Mouse (Mus musculus) liver, postnatal 0 days (tissue): ENCODE measurements around the gene Rrnad1. TPM values are rescaled to one million over a fixed set of nuclear protein-coding genes. Genes with fewer than 3 reads are reported as not detected.
"Not testable (repeated sequence)": the region's sequence is repeated elsewhere in the genome, so short reads cannot be mapped to it uniquely, and the experiment has no call there.

Experiments used
- ATAC-seq: fragments of 200-750 bp; cut with Nextera tagmentation; 2 replicates; pipeline ENCODE4 v1.8.0; 2017; ENCODE audit warnings: mild to moderate bottlenecking, moderate library complexity
- DNase-seq: peaks from one replicate; pipeline ENCODE4 v3.0.0-alpha.2; 2016
- H3K27ac ChIP-seq: fragments of 300-500 bp; sonication (generic); 2 replicates; pipeline ENCODE4 v1.5.1; 2014; ENCODE audit warnings: antibody characterized with exemption, moderate library complexity, mild to moderate bottlenecking, low read depth
- H3K27me3 ChIP-seq: fragments of 300-500 bp; sonication (generic); 2 replicates; pipeline ENCODE4 v1.6.1; 2014; ENCODE audit warnings: low read length, control low read depth, mixed read lengths; ENCODE audit not compliant: insufficient read depth
- H3K36me3 ChIP-seq: fragments of 300-500 bp; sonication (generic); replicated peaks from 2 replicates; pipeline ENCODE4 v1.6.1; 2014; ENCODE audit warnings: mild to moderate bottlenecking, control low read depth, low read length, moderate library complexity, mixed read lengths; ENCODE audit not compliant: insufficient read depth
- H3K4me1 ChIP-seq: fragments of 300-500 bp; sonication (generic); 2 replicates; pipeline ENCODE4 v1.6.1; 2014; ENCODE audit warnings: antibody characterized with exemption, mild to moderate bottlenecking, control low read depth; ENCODE audit not compliant: insufficient read depth
- H3K4me2 ChIP-seq: fragments of 300-500 bp; sonication (generic); 2 replicates; pipeline ENCODE4 v1.6.1; 2014; ENCODE audit warnings: low read depth, mild to moderate bottlenecking, low read length, moderate library complexity, mixed read lengths
- H3K4me3 ChIP-seq: fragments of 300-500 bp; sonication (generic); 2 replicates; pipeline ENCODE4 v1.5.1; 2014; ENCODE audit warnings: low read depth, low read length
- H3K9ac ChIP-seq: fragments of 300-500 bp; sonication (generic); replicated peaks from 2 replicates; pipeline ENCODE4 v1.6.1; 2014; ENCODE audit warnings: mild to moderate bottlenecking, moderate library complexity
- H3K9me3 ChIP-seq: fragments of 300-500 bp; sonication (generic); 2 replicates; pipeline ENCODE4 v1.6.1; 2016; ENCODE audit warnings: mild to moderate bottlenecking, control low read depth, low read length, mixed read lengths
- CTCF ChIP-seq: sonication (generic); IDR thresholded peaks from 2 replicates; pipeline ENCODE4 v1.5.1; 2016; ENCODE audit warnings: antibody characterized with exemption, low read depth
- EP300 ChIP-seq: IDR thresholded peaks from 2 replicates; pipeline ENCODE4 v1.6.1; 2016; ENCODE audit warnings: antibody characterized with exemption, low read depth, mild to moderate bottlenecking
- WGBS: fragments of 180-500 bp; shearing (Covaris S2); extraction: QIAGEN DNeasy Blood & Tissue Kit; methylation state at CpG from one replicate; pipeline ENCODE4 v1.1.7; 2014; ENCODE audit not compliant: insufficient replicate concordance; 5-methylcytosine and 5-hydroxymethylcytosine counted together
- polyA plus RNA-seq: library from polyadenylated mRNA; unstranded; fragments of >200 nt; fragmentation: Nextera tagmentation; extraction: Ambion mirVana; gene quantifications from 2 replicates; pipeline ENCODE4 v1.2.1, GENCODE M21; 2015

Rrnad1 gene
- polyA plus RNA-seq, 1 experiment from 2014 or later, result 4.3 TPM

- Histone ChIP-seq H3K27ac (no peak overlapping the region), H3K4me2 (no peak overlapping the region), H3K9me3 (no peaks in the 10 kb centered on the region), H3K9ac (no peak overlapping the region), H3K27me3 (no peaks in the 10 kb centered on the region), H3K4me3 (no peak overlapping the region), H3K4me1 (peaks cover 16% of the 10 kb centered on the region), H3K36me3 (no peaks in the 10 kb centered on the region)
- TF ChIP-seq EP300 (no peak), CTCF (no peak)
- no peak for DNase-seq
- 83% methylated on average over 3 of the region's 3 CpGs for WGBS
- ATAC-seq, result no peak
Measured at GRCm38 (mm10) chr3:87899776-87900175, 30.7 kb downstream of the Rrnad1 start.

DNA sequence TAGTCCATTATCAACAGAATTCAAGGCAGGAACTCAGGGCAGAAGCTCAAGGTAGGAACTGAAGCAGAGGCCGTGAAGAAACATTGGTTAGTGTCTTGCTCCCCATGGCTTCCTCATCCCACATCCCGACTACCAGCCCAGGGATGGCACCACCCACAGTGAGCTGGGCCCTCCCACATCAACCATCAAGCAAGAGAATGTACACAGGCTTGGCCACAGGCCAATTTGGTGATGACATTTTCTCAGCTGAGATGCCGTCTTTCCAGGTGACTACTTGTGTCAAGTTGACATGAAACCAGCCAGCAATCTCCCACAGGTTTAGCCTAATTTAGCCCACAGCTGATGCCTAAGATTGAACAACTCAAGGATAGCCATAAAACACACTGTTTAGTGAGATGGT is 31.3 kb downstream of the Rrnad1 start:
- DNase-seq (peak; percentile 45), ATAC-seq (no peak)
- Histone ChIP-seq H3K27ac (no peak overlapping the region), H3K4me2 (no peak overlapping the region), H3K27me3 (no peaks in the 10 kb centered on the region), H3K36me3 (no peaks in the 10 kb centered on the region), H3K9ac (no peak overlapping the region), H3K9me3 (no peaks in the 10 kb centered on the region), H3K4me3 (no peak overlapping the region), H3K4me1 (peaks cover 16% of the 10 kb centered on the region)
- TF ChIP-seq CTCF (no peak), EP300 (no peak)
- WGBS, result 76% methylated on average over 3 of the region's 3 CpGs

- no peaks in the 10 kb centered on the region for H3K36me3 ChIP-seq
- TF ChIP-seq EP300 (no peak), CTCF (no peak)
- no peak overlapping the region for H3K4me3 ChIP-seq
- DNase-seq (no peak), ATAC-seq (no peak)
- 0 out of 2 replicates have a peak, but pooled peaks cover 3% of the 10 kb centered on the region for H3K4me1 ChIP-seq
- WGBS, result 70% methylated on average over 3 of the region's 3 CpGs
- no peaks in the 10 kb centered on the region; the same call in 1 of the 2 replicates for H3K9me3 ChIP-seq
- H3K9ac ChIP-seq, result no peak overlapping the region
- no peaks in the 10 kb centered on the region for H3K27me3 ChIP-seq
- no peak overlapping the region for H3K4me2 ChIP-seq
- no peak overlapping the region for H3K27ac ChIP-seq
Measured at GRCm38 (mm10) chr3:87893367-87893905, 37.1 kb downstream of the Rrnad1 start.

DNA sequence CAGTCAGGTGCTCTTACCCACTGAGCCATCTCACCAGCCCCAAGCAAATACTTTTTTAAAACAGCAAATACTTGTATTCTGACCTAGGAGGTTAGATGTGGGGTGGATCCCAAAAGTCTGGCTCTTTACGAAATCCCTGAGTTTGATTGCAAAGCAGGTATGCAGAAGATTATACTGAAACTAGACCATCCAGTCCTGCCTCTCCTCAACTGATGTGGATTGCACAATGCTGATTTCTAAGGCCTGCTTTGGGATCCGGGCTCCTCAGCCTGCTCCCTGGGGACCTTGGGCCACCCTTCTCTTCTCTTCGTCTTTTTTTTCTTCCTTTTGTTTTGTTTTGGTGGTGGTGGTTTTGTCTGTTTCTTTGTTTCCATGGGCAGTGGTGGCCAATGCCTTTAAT is 39.0 kb downstream of the Rrnad1 start:
- no peak overlapping the region for H3K9ac ChIP-seq
- no peak overlapping the region for H3K4me3 ChIP-seq
- no peak overlapping the region for H3K4me2 ChIP-seq
- WGBS, result 70% methylated on average over 3 of the region's 3 CpGs
- ATAC-seq (no peak), DNase-seq (no peak)
- TF ChIP-seq CTCF (no peak), EP300 (no peak)
- no peaks in the 10 kb centered on the region; the same call in 1 of the 2 replicates for H3K9me3 ChIP-seq
- no peaks in the 10 kb centered on the region for H3K27me3 ChIP-seq
- H3K36me3 ChIP-seq, result no peaks in the 10 kb centered on the region
- H3K27ac ChIP-seq, result no peak overlapping the region
- 0 out of 2 replicates have a peak, but pooled peaks cover 3% of the 10 kb centered on the region for H3K4me1 ChIP-seq

- H3K4me2 ChIP-seq, H3K9ac ChIP-seq, H3K9me3 ChIP-seq, DNase-seq, ATAC-seq, H3K27ac ChIP-seq, H3K27me3 ChIP-seq, H3K36me3 ChIP-seq, H3K4me3 ChIP-seq: not testable (repeated sequence)
- peaks cover 19% of the 10 kb centered on the region for H3K4me1 ChIP-seq
- WGBS, result 70% methylated on average over 4 of the region's 4 CpGs
- TF ChIP-seq CTCF, result peak; percentile 51
Measured at GRCm38 (mm10) chr3:87887400-87887799, 43.1 kb downstream of the Rrnad1 start.

GRCm38 (mm10) chr3:87886416-87886815 is 44.1 kb downstream of the Rrnad1 start:
- Histone ChIP-seq H3K9me3 (no peaks in the 10 kb centered on the region; the same call in 1 of the 2 replicates), H3K4me3 (peak overlapping the region; percentile 91), H3K4me1 (peaks cover 19% of the 10 kb centered on the region), H3K27me3 (no peaks in the 10 kb centered on the region), H3K9ac (no peak overlapping the region), H3K27ac (0 out of 2 replicates have a peak overlapping the region, but pooled peaks have one; percentile 36), H3K4me2 (peak overlapping the region; percentile 81; the same call in 1 of the 2 replicates), H3K36me3 (no peaks in the 10 kb centered on the region)
- no peak for DNase-seq
- WGBS, result 87% methylated on average over 6 of the region's 6 CpGs
- no peak for ATAC-seq
- TF ChIP-seq CTCF (no peak), EP300 (no peak)

DNA sequence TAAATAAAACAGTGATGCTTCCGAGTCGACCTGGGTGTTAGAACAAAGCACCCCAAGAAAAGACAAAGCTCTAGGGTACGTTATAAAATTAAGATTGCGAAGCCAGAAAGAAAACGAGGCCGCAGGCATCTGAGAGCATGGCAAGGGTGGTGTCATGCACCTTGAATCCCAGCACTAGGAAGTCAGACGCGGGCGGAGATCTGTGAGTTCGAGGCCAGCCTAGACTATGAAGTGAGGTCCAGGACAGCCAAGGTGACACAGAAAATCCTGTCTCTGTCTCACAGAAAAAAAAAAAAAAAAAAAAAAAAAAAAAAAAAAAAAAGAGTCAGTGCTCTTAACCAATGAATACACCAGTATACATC is 44.5 kb downstream of the Rrnad1 start:
- WGBS, result 8% methylated on average over 10 of the region's 10 CpGs
- H3K4me2 ChIP-seq, result peak overlapping the region; percentile 81
- peak; percentile 44 for DNase-seq
- H3K36me3 ChIP-seq, result no peaks in the 10 kb centered on the region
- H3K4me3 ChIP-seq, result peak overlapping the region; percentile 91
- H3K27ac ChIP-seq, result peak overlapping the region; percentile 58; the same call in 1 of the 2 replicates
- no peaks in the 10 kb centered on the region for H3K27me3 ChIP-seq
- no peaks in the 10 kb centered on the region; the same call in 1 of the 2 replicates for H3K9me3 ChIP-seq
- peaks cover 19% of the 10 kb centered on the region for H3K4me1 ChIP-seq
- H3K9ac ChIP-seq, result peak overlapping the region; percentile 56
- TF ChIP-seq CTCF (no peak), EP300 (no peak)
- ATAC-seq, result no peak
